Mouse (Mus musculus) intestine, embryonic 14.5 days (tissue): Measurements from ENCODE around the gene Xlr5a. TPM values are rescaled to one million over a fixed set of nuclear protein-coding genes. Genes with fewer than 3 reads are reported as not detected.
A peak's percentile ranks its signal among the peaks of the same experiment; 100 is the strongest.
"Not testable (repeated sequence)": the region's sequence is repeated elsewhere in the genome, so short reads cannot be mapped to it uniquely, and the experiment has no call there.

Source experiments
- ATAC-seq: fragments of 200-750 bp; cut with Nextera tagmentation; replicated peaks from 2 replicates; pipeline ENCODE4 v1.8.0; 2017; ENCODE audit warnings: low read depth, moderate number of reproducible peaks, moderate TSS enrichment, moderate library complexity; ENCODE audit not compliant: low FRiP score, low TSS enrichment
- DNase-seq: peaks from one replicate; pipeline ENCODE4 v3.0.0-alpha.2; 2018; ENCODE audit warnings: low spot score
- H3K27ac ChIP-seq: fragments of 300-500 bp; sonication (generic); 2 replicates; pipeline ENCODE4 v1.5.1; 2014; ENCODE audit warnings: low read depth, mild to moderate bottlenecking, control low read depth
- H3K27me3 ChIP-seq: fragments of 300-500 bp; sonication (generic); replicated peaks from 2 replicates; pipeline ENCODE4 v1.6.1; 2014; ENCODE audit warnings: low read length, control low read depth; ENCODE audit not compliant: control insufficient read depth, insufficient read depth
- H3K36me3 ChIP-seq: fragments of 300-500 bp; sonication (generic); 2 replicates; pipeline ENCODE4 v1.6.1; 2014; ENCODE audit warnings: low read length, control low read depth; ENCODE audit not compliant: control insufficient read depth, insufficient read depth
- H3K4me1 ChIP-seq: fragments of 300-500 bp; sonication (generic); replicated peaks from 2 replicates; pipeline ENCODE4 v1.6.1; 2014; ENCODE audit warnings: low read length, control low read depth, mixed read lengths; ENCODE audit not compliant: control insufficient read depth, insufficient read depth
- H3K4me2 ChIP-seq: fragments of 300-500 bp; sonication (generic); 2 replicates; pipeline ENCODE4 v1.6.1; 2014; ENCODE audit warnings: low read length
- H3K4me3 ChIP-seq: fragments of 300-500 bp; sonication (generic); 2 replicates; pipeline ENCODE4 v1.5.1; 2014; ENCODE audit warnings: low read depth, low read length, control low read depth, mixed read lengths
- H3K9ac ChIP-seq: fragments of 300-500 bp; sonication (generic); 2 replicates; pipeline ENCODE4 v1.6.1; 2014; ENCODE audit warnings: mild to moderate bottlenecking, low read length
- H3K9me3 ChIP-seq: fragments of 300-500 bp; sonication (generic); 2 replicates; pipeline ENCODE4 v1.6.1; 2016; ENCODE audit warnings: low read length, control low read depth; ENCODE audit not compliant: control insufficient read depth
- WGBS: fragments of 180-500 bp; shearing (Covaris S2); extraction: QIAGEN DNeasy Blood & Tissue Kit; methylation state at CpG from one replicate; pipeline ENCODE4 v1.1.7; 2014; 5-methylcytosine and 5-hydroxymethylcytosine counted together
- polyA plus RNA-seq: library from polyadenylated mRNA; unstranded; fragments of >200 nt; fragmentation: Nextera tagmentation; extraction: Ambion mirVana; gene quantifications from 2 replicates; pipeline ENCODE4 v1.2.1, GENCODE M21; 2014

The Xlr5a gene
- polyA plus RNA-seq, 1 experiment from 2014 or later, result not detected

GRCm38 (mm10) chrX:73295745-73296144, 3.0 kb upstream of the Xlr5a start:
- not testable (repeated sequence) for H3K9ac ChIP-seq, H3K4me2 ChIP-seq, DNase-seq, H3K36me3 ChIP-seq, H3K27me3 ChIP-seq, H3K9me3 ChIP-seq, ATAC-seq, H3K27ac ChIP-seq, H3K4me3 ChIP-seq, H3K4me1 ChIP-seq
- 55% methylated on average over 7 of the region's 10 CpGs for WGBS

- H3K9ac ChIP-seq, H3K4me3 ChIP-seq, H3K27ac ChIP-seq, H3K27me3 ChIP-seq, H3K9me3 ChIP-seq, ATAC-seq, H3K4me2 ChIP-seq, H3K4me1 ChIP-seq, DNase-seq, H3K36me3 ChIP-seq: not testable (repeated sequence)
- WGBS, result 86% methylated on average over 12 of the region's 14 CpGs
These were observed 27.5 kb downstream of the Xlr5a start, which contains the start of gene Xlr3c for GRCm38 (mm10) chrX:73265270-73265669. Gene Xlr3c (minus strand): TSS chrX:73265390.

GRCm38 (mm10) chrX:73262428-73262827, 30.3 kb downstream of the Xlr5a start:
- WGBS, result 86% methylated on average over 1 of the region's 2 CpGs
- not testable (repeated sequence) for DNase-seq, H3K4me2 ChIP-seq, H3K9ac ChIP-seq, H3K27me3 ChIP-seq, H3K36me3 ChIP-seq, H3K4me3 ChIP-seq, ATAC-seq, H3K9me3 ChIP-seq, H3K27ac ChIP-seq, H3K4me1 ChIP-seq

GRCm38 (mm10) chrX:73242821-73243325, 49.9 kb downstream of the Xlr5a start, which contains the start of gene Xlr4c:
Gene Xlr4c (minus strand): TSS chrX:73243130.
- H3K4me3 ChIP-seq, H3K27me3 ChIP-seq, H3K36me3 ChIP-seq, H3K4me2 ChIP-seq, H3K9ac ChIP-seq, H3K9me3 ChIP-seq, DNase-seq, H3K27ac ChIP-seq, H3K4me1 ChIP-seq, ATAC-seq: not testable (repeated sequence)
- 79% methylated on average over 10 of the region's 14 CpGs for WGBS

GRCm38 (mm10) chrX:73229288-73229687, 63.5 kb downstream of the Xlr5a start:
- Histone ChIP-seq H3K4me2 (peak overlapping the region; percentile 67), H3K27me3 (peaks cover 5% of the 10 kb centered on the region; the same call in 1 of the 2 replicates), H3K36me3 (no peaks in the 10 kb centered on the region), H3K27ac (no peak overlapping the region), H3K9me3 (no peaks in the 10 kb centered on the region), H3K4me1 (no peaks in the 10 kb centered on the region), H3K4me3 (peak overlapping the region; percentile 55), H3K9ac (peak overlapping the region; percentile 56)
- WGBS, result 32% methylated on average over 3 of the region's 3 CpGs
- no peak for DNase-seq
- ATAC-seq, result no peak

GRCm38 (mm10) chrX:73228606-73229214, 64.1 kb downstream of the Xlr5a start:
- H3K4me2 ChIP-seq, result peak overlapping the region; percentile 67
- H3K27me3 ChIP-seq, result peaks cover 5% of the 10 kb centered on the region; the same call in 1 of the 2 replicates
- DNase-seq (peak; percentile 72), ATAC-seq (peak; percentile 65)
- H3K27ac ChIP-seq, result peak overlapping the region; percentile 78
- no peaks in the 10 kb centered on the region for H3K4me1 ChIP-seq
- H3K4me3 ChIP-seq, result peak overlapping the region; percentile 55
- no peaks in the 10 kb centered on the region for H3K36me3 ChIP-seq
- H3K9me3 ChIP-seq, result no peaks in the 10 kb centered on the region
- 13% methylated on average over 44 of the region's 51 CpGs for WGBS
- H3K9ac ChIP-seq, result peak overlapping the region; percentile 56

GRCm38 (mm10) chrX:73227914-73228605, 64.7 kb downstream of the Xlr5a start, which contains the start of gene F8a:
Gene F8a (plus strand): TSS chrX:73228291.
- Histone ChIP-seq H3K4me1 (no peaks in the 10 kb centered on the region), H3K36me3 (no peaks in the 10 kb centered on the region), H3K27ac (peak within 1 kb of the TSS; percentile 78), H3K4me2 (peak within 1 kb of the TSS; percentile 67), H3K4me3 (peak within 1 kb of the TSS; percentile 55), H3K9me3 (no peaks in the 10 kb centered on the region), H3K9ac (peak within 1 kb of the TSS; percentile 56), H3K27me3 (peaks cover 5% of the 10 kb centered on the region; the same call in 1 of the 2 replicates)
- WGBS, result 12% methylated on average over 35 of the region's 39 CpGs
- ATAC-seq (peak; percentile 94), DNase-seq (peak; percentile 88)

GRCm38 (mm10) chrX:73225365-73225764, 67.4 kb downstream of the Xlr5a start:
- Histone ChIP-seq H3K4me2 (no peak overlapping the region), H3K36me3 (no peaks in the 10 kb centered on the region), H3K27me3 (peaks cover 5% of the 10 kb centered on the region; the same call in 1 of the 2 replicates), H3K4me3 (no peak overlapping the region), H3K9ac (no peak overlapping the region), H3K9me3 (no peaks in the 10 kb centered on the region), H3K27ac (no peak overlapping the region), H3K4me1 (no peaks in the 10 kb centered on the region)
- DNase-seq (no peak), ATAC-seq (no peak)
- 50% methylated on average over 1 of the region's 1 CpGs for WGBS
